Mouse (Mus musculus) stomach, postnatal 0 days (tissue): Measurements from ENCODE around the gene Pet100. TPM values are rescaled to one million over a fixed set of nuclear protein-coding genes. Genes with fewer than 3 reads are reported as not detected.

Experiments used
- ATAC-seq: fragments of 200-750 bp; cut with Nextera tagmentation; 2 replicates; pipeline ENCODE4 v1.8.0; 2017; ENCODE audit not compliant: low FRiP score, low TSS enrichment
- DNase-seq: peaks from one replicate; pipeline ENCODE4 v3.0.0-alpha.2; 2016; ENCODE audit warnings: low spot score
- H3K27ac ChIP-seq: fragments of 300-500 bp; sonication (generic); replicated peaks from 2 replicates; pipeline ENCODE4 v1.5.1; 2014; ENCODE audit warnings: mild to moderate bottlenecking, control low read depth
- H3K27me3 ChIP-seq: fragments of 300-500 bp; sonication (generic); 2 replicates; pipeline ENCODE4 v1.6.1; 2014; ENCODE audit warnings: low read length; ENCODE audit not compliant: control insufficient read depth, insufficient read depth
- H3K36me3 ChIP-seq: fragments of 300-500 bp; sonication (generic); 2 replicates; pipeline ENCODE4 v1.6.1; 2014; ENCODE audit warnings: low read length, mixed read lengths; ENCODE audit not compliant: control insufficient read depth, insufficient read depth
- H3K4me1 ChIP-seq: fragments of 300-500 bp; sonication (generic); replicated peaks from 2 replicates; pipeline ENCODE4 v1.6.1; 2014; ENCODE audit warnings: antibody characterized with exemption; ENCODE audit not compliant: control insufficient read depth, insufficient read depth
- H3K4me2 ChIP-seq: fragments of 300-500 bp; sonication (generic); replicated peaks from 2 replicates; pipeline ENCODE4 v1.6.1; 2014; ENCODE audit warnings: low read depth, mild to moderate bottlenecking, control low read depth, moderate library complexity
- H3K4me3 ChIP-seq: fragments of 300-500 bp; sonication (generic); 2 replicates; pipeline ENCODE4 v1.5.1; 2014; ENCODE audit warnings: low read depth, low read length, control low read depth
- H3K9ac ChIP-seq: fragments of 300-500 bp; sonication (generic); 2 replicates; pipeline ENCODE4 v1.6.1; 2014; ENCODE audit warnings: mild to moderate bottlenecking, low read length, control low read depth, mixed read lengths
- H3K9me3 ChIP-seq: fragments of 300-500 bp; sonication (generic); 2 replicates; pipeline ENCODE4 v1.6.1; 2016; ENCODE audit warnings: low read length; ENCODE audit not compliant: control insufficient read depth
- CTCF ChIP-seq: IDR thresholded peaks from 2 replicates; pipeline ENCODE4 v1.5.1; 2016; ENCODE audit warnings: antibody characterized with exemption, low read depth, mild to moderate bottlenecking, moderate library complexity
- EP300 ChIP-seq: optimal IDR thresholded peaks from 2 replicates; pipeline ENCODE3; 2016; ENCODE audit warnings: antibody characterized with exemption
- WGBS: fragments of 180-500 bp; shearing (Covaris S2); extraction: QIAGEN DNeasy Blood & Tissue Kit; methylation state at CpG from one replicate; pipeline ENCODE4 v1.1.7; 2014; 5-methylcytosine and 5-hydroxymethylcytosine counted together
- polyA plus RNA-seq: library from polyadenylated mRNA; unstranded; fragments of >200 nt; fragmentation: Nextera tagmentation; extraction: Ambion mirVana; gene quantifications from 2 replicates; pipeline ENCODE4 v1.2.1, GENCODE M21; 2015

Pet100 gene
- polyA plus RNA-seq, 1 experiment from 2014 or later = 171 TPM

DNA sequence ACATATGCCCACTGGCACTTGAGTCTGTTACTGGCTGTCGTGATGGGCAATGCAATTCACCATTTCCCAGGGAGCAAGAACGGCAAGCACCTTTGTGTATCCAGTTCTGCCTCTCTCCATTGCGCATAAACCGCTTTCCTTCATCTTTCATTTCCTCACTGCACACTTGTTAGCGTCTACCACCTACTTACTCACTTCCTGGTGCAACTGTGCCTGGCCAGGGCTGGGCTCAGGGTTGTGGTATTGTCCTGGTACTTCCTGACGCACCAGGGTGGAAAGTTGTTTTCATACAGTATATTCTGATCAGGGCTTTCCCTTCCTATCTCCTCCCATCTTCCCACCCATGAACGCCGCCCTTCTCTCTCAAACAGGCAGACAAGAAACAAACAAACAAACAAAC is 39.5 kb downstream of the Pet100 start:
- Histone ChIP-seq H3K27ac (no peak overlapping the region), H3K9ac (no peak overlapping the region), H3K4me3 (no peak overlapping the region), H3K27me3 (no peaks in the 10 kb centered on the region), H3K9me3 (no peaks in the 10 kb centered on the region), H3K4me2 (no peak overlapping the region), H3K36me3 (no peaks in the 10 kb centered on the region), H3K4me1 (no peaks in the 10 kb centered on the region)
- WGBS = 78% methylated on average over 8 of the region's 8 CpGs
- TF ChIP-seq CTCF (no peak), EP300 (no peak)
- ATAC-seq (no peak), DNase-seq (no peak)

DNA sequence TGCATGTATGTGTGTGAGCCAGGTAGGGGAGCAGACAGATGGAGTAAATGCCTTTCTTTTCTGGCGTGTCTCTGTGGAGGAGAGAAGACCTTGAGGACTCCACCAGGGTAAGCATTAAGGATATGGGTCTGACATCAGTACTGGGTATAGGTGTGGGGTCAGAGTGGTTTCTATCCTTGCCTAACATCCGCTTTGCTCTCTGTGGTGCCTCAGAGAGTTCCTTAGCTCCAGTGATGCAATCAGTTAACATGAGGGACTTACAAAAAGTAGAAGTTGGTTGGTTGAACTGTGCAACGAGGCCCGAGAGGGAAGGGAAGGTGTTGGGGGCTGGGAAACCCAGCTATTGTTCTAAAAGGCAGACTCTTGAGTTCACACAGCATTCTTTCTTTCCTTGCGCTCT is 43.1 kb downstream of the Pet100 start:
- no peak for DNase-seq

DNA sequence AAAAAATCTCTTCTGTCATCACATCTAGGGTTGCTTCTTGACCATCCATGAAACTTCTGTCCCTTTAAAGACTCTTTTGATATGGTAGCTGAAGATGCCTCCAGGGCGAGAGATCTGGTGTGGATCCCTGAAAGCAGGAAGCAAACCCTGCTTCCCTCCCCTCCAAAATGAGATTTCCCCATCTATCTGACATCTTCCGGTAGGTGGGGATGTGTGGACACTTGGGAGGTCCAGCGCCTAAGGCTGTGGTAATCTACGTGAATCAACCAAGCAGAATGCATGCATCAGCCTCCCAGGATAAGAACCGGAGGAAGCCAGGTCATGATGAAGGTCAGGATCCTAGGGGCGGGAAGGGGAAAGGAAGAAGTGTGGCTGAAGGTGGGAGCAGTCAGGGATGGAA is 44.2 kb downstream of the Pet100 start, which contains the start of gene Mcemp1:
Gene Mcemp1, plus strand, starts transcription at position 248 of the 400 bp plus-strand sequence.
- Histone ChIP-seq H3K9me3 (no peaks in the 10 kb centered on the region), H3K27me3 (no peaks in the 10 kb centered on the region), H3K36me3 (no peaks in the 10 kb centered on the region), H3K9ac (no peak within 1 kb of the TSS), H3K4me2 (no peak within 1 kb of the TSS), H3K27ac (no peak within 1 kb of the TSS), H3K4me3 (no peak within 1 kb of the TSS), H3K4me1 (no peaks in the 10 kb centered on the region)
- TF ChIP-seq EP300 (no peak), CTCF (no peak)
- DNase-seq = no peak
- WGBS = 72% methylated on average over 6 of the region's 6 CpGs
- ATAC-seq = no peak

More for the DNA sequence above, 43.1 kb downstream of the Pet100 start:
- H3K9me3 ChIP-seq = no peaks in the 10 kb centered on the region
- H3K27ac ChIP-seq = no peak overlapping the region
- 57% methylated on average over 5 of the region's 5 CpGs for WGBS
- no peaks in the 10 kb centered on the region for H3K27me3 ChIP-seq
- no peaks in the 10 kb centered on the region for H3K4me1 ChIP-seq
- ATAC-seq = no peak
- H3K9ac ChIP-seq = no peak overlapping the region
- no peak overlapping the region for H3K4me3 ChIP-seq
- no peak overlapping the region for H3K4me2 ChIP-seq
- no peaks in the 10 kb centered on the region for H3K36me3 ChIP-seq
- TF ChIP-seq CTCF (no peak), EP300 (no peak)

DNA sequence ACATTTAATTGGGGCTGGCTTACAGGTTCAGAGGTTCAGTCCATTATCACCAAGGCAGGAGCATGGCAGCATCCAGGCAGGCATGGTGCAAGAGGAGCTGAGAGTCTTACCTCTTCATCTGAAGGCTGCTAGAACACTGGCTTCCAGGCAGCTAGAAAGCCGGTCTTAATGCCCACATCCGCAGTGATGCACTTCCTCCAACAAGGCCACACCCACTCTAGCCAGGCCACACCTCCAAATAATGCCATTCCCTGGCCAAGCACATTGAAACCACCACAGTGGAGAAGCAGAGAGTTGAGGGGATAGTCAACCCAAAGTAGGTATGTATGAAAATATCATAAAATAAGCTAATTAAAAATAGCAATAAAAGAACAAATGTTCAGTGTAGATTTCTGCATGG is 49.0 kb downstream of the Pet100 start:
- ATAC-seq = no peak
- WGBS = 75% methylated on average over 2 of the region's 2 CpGs
- Histone ChIP-seq H3K27ac (no peak overlapping the region), H3K4me3 (no peak overlapping the region), H3K4me1 (no peaks in the 10 kb centered on the region), H3K9ac (no peak overlapping the region), H3K4me2 (no peak overlapping the region), H3K36me3 (no peaks in the 10 kb centered on the region), H3K27me3 (no peaks in the 10 kb centered on the region), H3K9me3 (no peaks in the 10 kb centered on the region)
- DNase-seq = no peak
- TF ChIP-seq EP300 (no peak), CTCF (no peak)

DNA sequence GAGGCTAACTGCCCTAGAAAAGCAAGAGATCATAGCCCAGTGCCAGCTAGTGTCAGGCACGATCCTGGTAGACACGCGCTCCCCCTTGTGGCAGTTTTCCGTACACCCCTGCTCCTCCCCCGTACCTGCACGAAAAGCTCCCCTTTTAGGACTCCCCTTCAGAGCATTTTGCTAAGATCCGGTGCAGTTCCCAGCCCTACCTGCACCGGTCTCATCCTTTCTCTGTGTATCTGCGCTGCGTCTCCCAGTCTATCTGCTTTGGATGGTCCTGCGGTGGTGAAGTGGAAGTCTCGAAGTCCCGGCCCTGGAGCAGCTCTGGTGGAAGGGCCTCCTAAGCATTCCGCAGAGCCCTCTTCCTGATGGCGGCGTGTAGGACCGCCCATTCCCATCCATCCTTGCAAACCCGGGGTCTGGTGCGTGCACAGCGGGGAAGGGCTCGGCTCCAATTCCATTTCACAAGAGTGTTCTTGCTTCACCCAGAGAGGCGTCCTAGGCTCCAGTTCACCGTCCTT is 50.7 kb downstream of the Pet100 start, which contains the start of gene Fcor:
Gene Fcor, minus strand, starts transcription at position 383 of the 512 bp plus-strand sequence.
- ATAC-seq (peak; percentile 84), DNase-seq (peak; percentile 86)
- Histone ChIP-seq H3K9ac (peak within 1 kb of the TSS; percentile 53), H3K4me3 (peak within 1 kb of the TSS; percentile 50), H3K4me2 (peak within 1 kb of the TSS; percentile 62), H3K9me3 (no peaks in the 10 kb centered on the region), H3K4me1 (no peaks in the 10 kb centered on the region), H3K36me3 (no peaks in the 10 kb centered on the region), H3K27me3 (no peaks in the 10 kb centered on the region), H3K27ac (0 out of 2 replicates have a peak within 1 kb of the TSS, but pooled peaks have one; percentile 1)
- TF ChIP-seq EP300 (no peak), CTCF (peak; percentile 95)
- WGBS = under 1% methylated on average over 23 of the region's 23 CpGs

DNA sequence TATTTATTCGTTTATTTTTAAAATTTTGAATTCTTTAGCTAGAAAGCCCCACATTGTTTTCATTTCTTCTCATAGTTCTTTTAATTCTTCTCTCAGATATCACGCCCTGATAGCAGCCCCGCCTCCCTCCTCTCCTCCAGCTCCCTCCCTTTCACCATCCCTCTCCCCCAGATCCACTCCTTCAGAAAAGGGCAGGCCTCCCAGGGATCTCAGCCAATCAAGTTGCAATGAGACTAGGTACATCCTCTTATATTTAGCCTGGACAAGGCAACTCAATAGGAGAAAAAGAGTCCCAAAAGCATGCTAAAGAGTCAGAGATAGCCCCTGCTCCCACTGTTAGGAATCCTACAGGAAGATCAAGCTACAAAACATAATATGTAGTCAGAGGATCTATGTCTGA is 53.3 kb downstream of the Pet100 start:
- no peak overlapping the region for H3K9ac ChIP-seq
- no peak for TF ChIP-seq CTCF
- TF ChIP-seq EP300 = no peak

More for the DNA sequence above, 53.3 kb downstream of the Pet100 start:
- H3K4me1 ChIP-seq = no peaks in the 10 kb centered on the region
- no peaks in the 10 kb centered on the region for H3K27me3 ChIP-seq
- H3K27ac ChIP-seq = no peak overlapping the region
- ATAC-seq (no peak), DNase-seq (no peak)
- no peak overlapping the region for H3K4me2 ChIP-seq
- WGBS = 46% methylated on average over 3 of the region's 3 CpGs
- H3K4me3 ChIP-seq = no peak overlapping the region
- peaks cover 3% of the 10 kb centered on the region; the same call in 1 of the 2 replicates for H3K36me3 ChIP-seq
- H3K9me3 ChIP-seq = no peaks in the 10 kb centered on the region

Other genes with a start within 250 kb of the Pet100 start
- gene Arhgef18, start 228.5 kb upstream of the Pet100 start, polyA plus RNA-seq = 5.5 TPM in 2 replicates
- 11.6 and 15.4 TPM in 2 replicates for gene Pex11g, start 153.9 kb upstream of the Pet100 start, polyA plus RNA-seq
- gene Tex45, start 150.7 kb upstream of the Pet100 start, polyA plus RNA-seq = 0.46 and 1.1 TPM in 2 replicates
- 19.1 and 21.3 TPM in 2 replicates for gene Zfp358, start 128.4 kb upstream of the Pet100 start, polyA plus RNA-seq
- 24.7 and 28.4 TPM in 2 replicates for gene Mcoln1, start 121.1 kb upstream of the Pet100 start, polyA plus RNA-seq
- 15.4 and 16.0 TPM in 2 replicates for gene Pnpla6, start 106.2 kb upstream of the Pet100 start, polyA plus RNA-seq
- gene C330021F23Rik, start 53.6 kb upstream of the Pet100 start, polyA plus RNA-seq = 0.18 and 0.38 TPM in 2 replicates
- 14.2 and 20.1 TPM in 2 replicates for gene Camsap3, start 34.3 kb upstream of the Pet100 start, polyA plus RNA-seq
- 23.3 and 25.5 TPM in 2 replicates for gene Xab2, start 232 bp upstream of the Pet100 start, polyA plus RNA-seq
- gene Pcp2, start 4.0 kb downstream of the Pet100 start, polyA plus RNA-seq = 0.25 TPM in 1 of 2 replicates, not detected in the other
- 111 and 121 TPM in 2 replicates for gene Stxbp2, start 9.4 kb downstream of the Pet100 start, polyA plus RNA-seq
- gene Retn, start 34.2 kb downstream of the Pet100 start, polyA plus RNA-seq = not detected in 2 replicates
- gene Mcemp1, start 44.2 kb downstream of the Pet100 start, polyA plus RNA-seq = 0.11 and 0.15 TPM in 2 replicates
- 3.4 and 5.3 TPM in 2 replicates for gene Fcor, start 50.8 kb downstream of the Pet100 start, polyA plus RNA-seq
- 26.6 and 27.9 TPM in 2 replicates for gene Trappc5, start 54.8 kb downstream of the Pet100 start, polyA plus RNA-seq
- 0.44 and 0.47 TPM in 2 replicates for gene Fcer2a, start 72.6 kb downstream of the Pet100 start, polyA plus RNA-seq
- 0.10 and 0.21 TPM in 2 replicates for gene Clec4g, start 99.1 kb downstream of the Pet100 start, polyA plus RNA-seq
- 0.11 and 0.16 TPM in 2 replicates for gene Cd209a, start 127.4 kb downstream of the Pet100 start, polyA plus RNA-seq
- not detected in 2 replicates for gene Cd209e, start 232.8 kb downstream of the Pet100 start, polyA plus RNA-seq